Mouse (Mus musculus) stomach, postnatal 0 days (tissue): Measurements from ENCODE around the gene Zfyve26.

ENCODE experiments used
- CTCF ChIP-seq: IDR thresholded peaks from 2 replicates; pipeline ENCODE4 v1.5.1; 2016; ENCODE audit warnings: antibody characterized with exemption, low read depth, mild to moderate bottlenecking, moderate library complexity
- EP300 ChIP-seq: optimal IDR thresholded peaks from 2 replicates; pipeline ENCODE3; 2016; ENCODE audit warnings: antibody characterized with exemption

DNA sequence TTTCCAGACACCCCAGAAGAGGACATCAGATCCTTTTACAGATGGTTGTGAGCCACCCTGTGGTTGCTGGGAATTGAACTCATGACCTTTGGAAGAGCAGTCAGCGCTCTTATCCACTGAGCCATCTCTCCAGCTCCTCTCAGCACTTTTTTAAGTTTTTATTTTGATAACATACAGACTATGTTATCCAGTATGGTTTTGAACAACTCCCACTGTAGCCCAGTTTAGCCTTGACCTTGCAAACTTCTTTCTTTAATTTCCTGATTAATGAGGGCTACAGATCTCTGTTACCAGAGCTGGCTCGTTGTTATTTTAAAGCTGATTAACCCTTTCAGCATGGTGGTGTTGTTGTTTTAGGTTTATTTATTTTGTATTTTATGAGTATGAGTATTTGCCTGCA, 30.1 kb upstream of the Zfyve26 start:
- no peak for TF ChIP-seq CTCF
- TF ChIP-seq EP300: no peak
